Mouse (Mus musculus) embryonic facial prominence, embryonic 14.5 days (tissue): ENCODE results near the gene Kidins220. TPM values are rescaled to one million over a fixed set of nuclear protein-coding genes. Genes with fewer than 3 reads are reported as not detected.

Source experiments
- ATAC-seq: fragments of 200-750 bp; cut with Nextera tagmentation; 2 replicates; pipeline ENCODE4 v1.8.0; 2017; ENCODE audit warnings: low read depth, moderate number of reproducible peaks, moderate TSS enrichment
- DNase-seq: peaks from one replicate; pipeline ENCODE4 v3.0.0-alpha.2; 2015; ENCODE audit warnings: low spot score
- H3K27ac ChIP-seq: fragments of 300-500 bp; sonication (generic); replicated peaks from 2 replicates; pipeline ENCODE4 v1.5.1; 2014; ENCODE audit warnings: low read depth, mild to moderate bottlenecking, low read length, moderate library complexity
- H3K27me3 ChIP-seq: fragments of 300-500 bp; sonication (generic); replicated peaks from 2 replicates; pipeline ENCODE4 v1.6.1; 2014; ENCODE audit warnings: low read length; ENCODE audit not compliant: control insufficient read depth, insufficient read depth
- H3K36me3 ChIP-seq: fragments of 300-500 bp; sonication (generic); 2 replicates; pipeline ENCODE4 v1.6.1; 2014; ENCODE audit warnings: low read length, mixed read lengths; ENCODE audit not compliant: control insufficient read depth, insufficient read depth
- H3K4me1 ChIP-seq: fragments of 300-500 bp; sonication (generic); 2 replicates; pipeline ENCODE4 v1.6.1; 2014; ENCODE audit warnings: antibody characterized with exemption, low read length; ENCODE audit not compliant: control insufficient read depth, insufficient read depth
- H3K4me2 ChIP-seq: fragments of 300-500 bp; sonication (generic); 2 replicates; pipeline ENCODE4 v1.6.1; 2014; ENCODE audit warnings: low read depth, mild to moderate bottlenecking, low read length, moderate library complexity, mixed read lengths
- H3K4me3 ChIP-seq: fragments of 300-500 bp; sonication (generic); 2 replicates; pipeline ENCODE4 v1.5.1; 2014; ENCODE audit warnings: low read depth, mild to moderate bottlenecking, low read length
- H3K9ac ChIP-seq: fragments of 300-500 bp; sonication (generic); 2 replicates; pipeline ENCODE4 v1.6.1; 2014; ENCODE audit warnings: low read depth, mild to moderate bottlenecking, low read length, moderate library complexity, mixed read lengths
- H3K9me3 ChIP-seq: fragments of 300-500 bp; sonication (generic); 2 replicates; pipeline ENCODE4 v1.6.1; 2016; ENCODE audit warnings: low read length; ENCODE audit not compliant: control insufficient read depth
- WGBS: fragments of 180-500 bp; shearing (Covaris S2); extraction: QIAGEN DNeasy Blood & Tissue Kit; methylation state at CpG from one replicate; pipeline ENCODE4 v1.1.7; 2014; 5-methylcytosine and 5-hydroxymethylcytosine counted together
- polyA plus RNA-seq: library from polyadenylated mRNA; unstranded; fragments of >200 nt; fragmentation: Nextera tagmentation; extraction: Ambion mirVana; gene quantifications from 2 replicates; pipeline ENCODE4 v1.2.1, GENCODE M21; 2014

Kidins220 gene
- polyA plus RNA-seq, 1 experiment from 2014 or later = 38.4 TPM

DNA sequence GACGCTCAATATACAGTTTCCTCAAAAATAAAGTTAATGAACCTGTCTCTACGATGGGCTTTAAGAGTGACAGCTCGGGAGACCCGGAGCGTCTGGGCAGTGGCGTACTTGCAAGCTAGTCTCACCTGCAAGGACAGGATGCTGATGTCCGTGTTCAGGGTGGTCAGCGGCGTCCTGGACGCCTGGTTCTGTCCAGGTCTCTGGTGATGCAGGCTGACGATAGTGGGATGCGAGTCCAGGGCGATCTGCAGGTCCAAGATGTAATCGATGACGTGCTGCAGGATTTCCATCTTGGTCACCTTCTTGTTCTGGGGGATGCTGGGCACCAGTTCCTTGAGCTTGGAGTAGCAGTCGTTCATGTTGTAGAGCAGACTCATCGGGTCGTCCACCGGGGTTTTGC is 120.8 kb downstream of the Kidins220 start:
- H3K9me3 ChIP-seq = no peaks in the 10 kb centered on the region
- ATAC-seq (no peak), DNase-seq (no peak)
- peaks cover 17% of the 10 kb centered on the region for H3K4me1 ChIP-seq
- peak overlapping the region; percentile 89 for H3K27ac ChIP-seq
- peak overlapping the region; percentile 96 for H3K4me2 ChIP-seq
- WGBS = under 1% methylated on average over 19 of the region's 19 CpGs
- no peaks in the 10 kb centered on the region for H3K27me3 ChIP-seq
- H3K9ac ChIP-seq = peak overlapping the region; percentile 88
- peak overlapping the region; percentile 85 for H3K4me3 ChIP-seq
- no peaks in the 10 kb centered on the region for H3K36me3 ChIP-seq

DNA sequence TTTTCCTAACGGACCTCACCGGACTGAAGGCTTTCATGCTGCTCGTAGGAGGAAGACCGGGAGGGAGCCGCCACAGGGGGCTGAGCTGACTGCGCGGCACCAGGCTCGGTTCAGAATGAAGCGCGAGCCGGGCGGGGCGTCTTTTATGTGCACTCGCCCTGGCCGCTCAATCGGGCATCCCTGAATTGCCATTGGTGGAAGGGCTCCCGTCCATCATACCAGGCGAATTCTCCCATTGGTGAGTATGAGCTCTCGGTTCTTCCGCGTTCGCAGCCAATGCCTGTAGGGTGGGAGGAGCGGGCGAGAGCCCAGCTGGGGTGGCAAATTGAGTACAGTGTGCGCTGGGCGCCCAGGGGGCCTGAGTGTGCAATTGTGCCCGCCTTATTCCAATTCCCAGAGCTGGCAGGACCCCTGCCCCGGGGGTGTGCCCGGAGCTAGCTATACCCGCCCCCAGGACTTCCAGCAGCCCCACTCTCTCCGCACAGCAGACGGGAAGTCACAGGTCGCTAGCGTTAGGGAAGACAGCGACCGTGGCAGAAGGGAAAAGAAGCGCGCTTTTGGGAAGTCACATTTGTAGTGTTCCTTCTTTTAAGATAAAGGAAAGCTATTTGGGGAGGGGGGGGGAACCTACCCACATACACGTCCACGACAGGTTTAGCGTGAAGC is 121.4 kb downstream of the Kidins220 start:
- Histone ChIP-seq H3K36me3 (no peaks in the 10 kb centered on the region), H3K9ac (peak overlapping the region; percentile 88), H3K9me3 (no peaks in the 10 kb centered on the region), H3K4me1 (peaks cover 19% of the 10 kb centered on the region), H3K4me2 (peak overlapping the region; percentile 96), H3K27me3 (no peaks in the 10 kb centered on the region), H3K27ac (peak overlapping the region; percentile 99), H3K4me3 (peak overlapping the region; percentile 85)
- DNase-seq (peak; percentile 100), ATAC-seq (peak; percentile 85)
- WGBS = under 1% methylated on average over 37 of the region's 41 CpGs

DNA sequence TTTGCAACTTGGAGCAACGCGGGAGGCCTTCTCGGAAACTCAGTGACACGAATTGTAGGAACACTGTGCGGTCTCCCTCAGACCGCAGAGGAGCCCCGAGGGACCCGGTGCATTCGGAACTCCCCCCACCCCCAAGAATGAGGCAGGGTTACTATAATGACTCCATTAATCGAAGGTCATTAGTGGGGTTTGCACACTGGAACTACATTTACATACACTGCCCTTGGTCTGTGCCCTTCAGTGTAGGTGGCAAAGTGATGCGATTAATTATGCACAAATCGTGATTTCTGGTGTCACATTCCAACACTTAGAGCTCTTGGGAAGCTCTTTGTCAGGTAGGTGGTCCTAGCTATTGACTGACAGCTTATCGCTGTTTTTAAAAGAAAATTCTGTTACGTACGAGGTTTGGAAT is 121.9 kb downstream of the Kidins220 start:
- H3K27ac ChIP-seq = peak overlapping the region; percentile 99
- 1% methylated on average over 15 of the region's 15 CpGs for WGBS
- ATAC-seq = no peak

DNA sequence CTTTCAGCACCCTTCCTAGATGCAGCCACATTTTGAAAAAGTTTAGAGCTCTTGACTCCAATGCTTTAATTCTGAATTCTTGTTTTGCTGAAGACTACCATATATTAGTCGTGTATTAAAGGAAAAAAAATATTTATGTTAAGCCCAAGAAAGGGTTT is 122.2 kb downstream of the Kidins220 start, which contains the start of gene Id2:
Id2 (minus strand) TSS at position 89 of the 158 bp plus-strand sequence.
- H3K4me3 ChIP-seq = peak within 1 kb of the TSS; percentile 85
- H3K27ac ChIP-seq = peak within 1 kb of the TSS; percentile 99
- DNase-seq (no peak), ATAC-seq (no peak)
- H3K36me3 ChIP-seq = no peaks in the 10 kb centered on the region
- H3K9ac ChIP-seq = peak within 1 kb of the TSS; percentile 88
- no peaks in the 10 kb centered on the region for H3K9me3 ChIP-seq
- H3K4me1 ChIP-seq = peaks cover 27% of the 10 kb centered on the region
- H3K27me3 ChIP-seq = no peaks in the 10 kb centered on the region
- 2% methylated on average over 1 of the region's 1 CpGs for WGBS
- H3K4me2 ChIP-seq = peak within 1 kb of the TSS; percentile 96

More for the DNA sequence above, 121.9 kb downstream of the Kidins220 start:
- Histone ChIP-seq H3K27me3 (no peaks in the 10 kb centered on the region), H3K4me3 (peak overlapping the region; percentile 85), H3K4me2 (peak overlapping the region; percentile 96), H3K4me1 (peaks cover 25% of the 10 kb centered on the region), H3K36me3 (no peaks in the 10 kb centered on the region), H3K9ac (peak overlapping the region; percentile 77), H3K9me3 (no peaks in the 10 kb centered on the region)
- peak; percentile 35 for DNase-seq

DNA sequence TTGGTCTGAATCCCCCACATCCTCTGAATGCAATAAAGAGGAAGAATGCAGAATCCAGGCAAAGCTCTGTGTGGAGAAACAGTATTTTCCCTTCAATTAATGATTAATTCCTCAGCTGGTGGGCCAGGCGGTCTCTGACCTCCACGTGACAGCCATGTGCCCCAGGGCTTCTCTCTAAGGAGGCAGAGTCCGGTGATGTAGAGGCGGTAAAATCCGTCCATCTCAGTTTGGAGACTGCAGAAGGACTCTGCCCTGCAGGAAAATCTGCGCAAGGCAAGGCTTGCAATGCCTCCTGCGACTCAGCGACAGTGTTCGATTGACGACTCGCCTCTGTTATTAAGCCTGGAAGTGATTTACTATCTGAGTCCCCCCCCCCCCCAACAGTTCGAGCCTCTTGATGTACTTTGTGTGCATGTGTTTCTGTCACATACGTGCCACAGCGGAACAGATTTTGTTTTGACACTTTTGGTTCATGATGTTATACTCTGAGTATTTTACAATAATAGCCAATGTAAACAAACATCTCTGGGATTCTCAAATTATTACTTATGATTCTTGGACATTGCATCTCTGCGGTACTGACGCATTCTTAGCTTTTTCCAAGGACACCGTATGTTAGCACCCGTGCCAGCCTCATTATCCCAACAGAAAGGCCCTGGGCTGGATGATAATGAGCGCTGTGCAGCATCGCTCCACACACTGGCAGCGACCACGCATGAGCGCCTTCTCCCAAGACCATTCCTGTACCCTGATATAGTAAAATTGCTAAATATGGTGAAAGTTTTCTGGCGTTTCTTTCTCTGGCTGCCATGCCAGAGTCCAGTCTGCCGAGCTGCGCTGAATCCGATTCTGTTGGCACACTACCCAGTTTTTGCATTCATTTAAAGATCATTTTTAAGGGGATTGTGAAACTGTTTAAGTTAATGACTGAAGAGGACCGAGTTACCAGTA is 122.8 kb downstream of the Kidins220 start:
- Histone ChIP-seq H3K27me3 (no peaks in the 10 kb centered on the region), H3K36me3 (no peaks in the 10 kb centered on the region), H3K4me2 (peak overlapping the region; percentile 96), H3K4me1 (peaks cover 29% of the 10 kb centered on the region), H3K4me3 (peak overlapping the region; percentile 85), H3K9me3 (no peaks in the 10 kb centered on the region), H3K27ac (peak overlapping the region; percentile 99), H3K9ac (peak overlapping the region; percentile 77)
- ATAC-seq (no peak), DNase-seq (peak; percentile 68)
- WGBS = 4% methylated on average over 28 of the region's 28 CpGs

DNA sequence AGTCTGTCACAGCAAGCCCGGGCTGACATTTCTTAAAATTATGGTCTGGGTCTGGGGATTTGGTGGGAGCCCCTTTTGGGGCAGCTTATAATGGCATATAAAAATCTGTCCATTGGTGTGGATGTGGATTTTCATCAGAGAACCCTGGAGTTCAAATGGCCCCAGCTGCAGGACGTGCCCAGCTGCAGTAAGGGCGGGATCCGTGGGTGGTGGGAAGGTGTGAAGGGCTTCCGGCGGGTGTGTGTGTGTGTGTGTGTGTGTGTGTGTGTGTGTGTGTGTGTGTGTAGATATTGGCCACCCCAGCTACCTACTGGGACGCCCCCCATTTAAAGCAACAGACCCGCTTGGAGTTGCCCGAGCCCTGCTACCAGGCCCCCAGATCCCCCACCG is 123.4 kb downstream of the Kidins220 start:
- Histone ChIP-seq H3K27ac (peak overlapping the region; percentile 99), H3K4me2 (peak overlapping the region; percentile 96), H3K4me1 (peaks cover 26% of the 10 kb centered on the region), H3K4me3 (peak overlapping the region; percentile 85), H3K9me3 (no peaks in the 10 kb centered on the region), H3K9ac (peak overlapping the region; percentile 77), H3K36me3 (no peaks in the 10 kb centered on the region), H3K27me3 (no peaks in the 10 kb centered on the region)
- ATAC-seq (no peak), DNase-seq (no peak)
- 3% methylated on average over 5 of the region's 10 CpGs for WGBS

DNA sequence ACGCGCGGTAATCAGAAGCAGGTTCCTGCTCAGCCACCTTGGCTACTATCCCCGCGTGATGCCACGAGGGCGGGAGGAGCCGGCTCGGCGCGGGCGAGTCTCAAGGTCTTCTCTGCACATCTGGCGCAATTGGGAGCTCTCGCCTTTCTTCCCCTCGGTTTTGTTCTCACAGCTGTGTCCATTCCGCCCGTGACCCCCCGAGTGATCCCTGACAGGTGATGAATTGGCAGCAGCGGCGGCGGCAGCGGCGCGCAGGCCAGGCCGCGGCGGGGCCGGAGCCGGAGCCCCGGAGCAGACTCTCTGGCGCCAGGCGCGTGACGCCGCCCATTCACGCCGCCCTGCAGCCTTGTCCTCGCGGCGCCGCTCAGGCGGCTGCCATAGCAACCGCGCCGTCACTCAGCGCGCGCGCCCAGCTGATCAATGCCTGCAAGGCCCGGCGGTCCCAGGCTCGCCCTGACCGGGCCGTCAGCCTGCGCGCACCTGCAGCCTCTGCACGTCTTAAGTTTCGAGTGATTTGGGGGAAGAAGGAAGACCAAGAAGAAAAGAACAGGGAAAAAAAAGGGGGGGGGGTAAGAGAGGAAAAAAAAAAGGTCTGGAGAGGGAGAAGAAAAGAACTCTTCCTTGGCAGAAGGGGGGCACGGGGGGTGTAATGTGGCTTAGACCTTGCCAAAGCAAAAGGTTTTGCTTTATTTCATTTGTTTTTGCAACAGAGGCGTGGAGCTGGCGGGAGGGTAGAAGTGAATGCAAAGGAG is 124.0 kb downstream of the Kidins220 start:
- peak; percentile 87 for ATAC-seq
- Histone ChIP-seq H3K36me3 (no peaks in the 10 kb centered on the region), H3K4me1 (peaks cover 22% of the 10 kb centered on the region), H3K4me3 (peak overlapping the region; percentile 85), H3K9me3 (no peaks in the 10 kb centered on the region), H3K27ac (peak overlapping the region; percentile 99), H3K4me2 (peak overlapping the region; percentile 96), H3K27me3 (no peaks in the 10 kb centered on the region), H3K9ac (peak overlapping the region; percentile 77)
- WGBS = under 1% methylated on average over 52 of the region's 61 CpGs
- peak; percentile 97 for DNase-seq

DNA sequence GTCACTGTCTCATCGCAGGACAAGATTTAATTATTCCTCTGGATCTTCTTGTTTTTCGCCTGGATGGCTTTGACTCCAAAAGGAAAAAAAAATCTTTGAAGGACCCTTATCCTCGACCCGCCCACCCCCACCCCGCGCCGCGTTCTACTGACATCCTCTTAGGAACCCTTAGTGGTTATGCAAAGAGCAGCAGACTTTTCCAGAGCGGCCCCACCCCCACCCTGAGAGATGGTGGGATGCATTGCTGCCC is 124.5 kb downstream of the Kidins220 start:
- H3K9ac ChIP-seq = peak overlapping the region; percentile 77
- peak overlapping the region; percentile 85 for H3K4me3 ChIP-seq
- 2% methylated on average over 9 of the region's 9 CpGs for WGBS
- H3K36me3 ChIP-seq = no peaks in the 10 kb centered on the region
- H3K4me1 ChIP-seq = peaks cover 22% of the 10 kb centered on the region
- H3K27ac ChIP-seq = peak overlapping the region; percentile 99
- peak; percentile 88 for DNase-seq
- peak; percentile 19 for ATAC-seq
- no peaks in the 10 kb centered on the region for H3K9me3 ChIP-seq
- H3K4me2 ChIP-seq = peak overlapping the region; percentile 96
- H3K27me3 ChIP-seq = no peaks in the 10 kb centered on the region
